Mouse (Mus musculus) retina, postnatal 7 days (tissue): ENCODE data around the gene Anp32b.
A peak's percentile ranks its signal among the peaks of the same experiment; 100 is the strongest.

Source experiments
- DNase-seq: peaks from one replicate; pipeline ENCODE4 v3.0.0-alpha.2; 2012; ENCODE audit warnings: low read depth, low spot score

Anp32b gene

DNA sequence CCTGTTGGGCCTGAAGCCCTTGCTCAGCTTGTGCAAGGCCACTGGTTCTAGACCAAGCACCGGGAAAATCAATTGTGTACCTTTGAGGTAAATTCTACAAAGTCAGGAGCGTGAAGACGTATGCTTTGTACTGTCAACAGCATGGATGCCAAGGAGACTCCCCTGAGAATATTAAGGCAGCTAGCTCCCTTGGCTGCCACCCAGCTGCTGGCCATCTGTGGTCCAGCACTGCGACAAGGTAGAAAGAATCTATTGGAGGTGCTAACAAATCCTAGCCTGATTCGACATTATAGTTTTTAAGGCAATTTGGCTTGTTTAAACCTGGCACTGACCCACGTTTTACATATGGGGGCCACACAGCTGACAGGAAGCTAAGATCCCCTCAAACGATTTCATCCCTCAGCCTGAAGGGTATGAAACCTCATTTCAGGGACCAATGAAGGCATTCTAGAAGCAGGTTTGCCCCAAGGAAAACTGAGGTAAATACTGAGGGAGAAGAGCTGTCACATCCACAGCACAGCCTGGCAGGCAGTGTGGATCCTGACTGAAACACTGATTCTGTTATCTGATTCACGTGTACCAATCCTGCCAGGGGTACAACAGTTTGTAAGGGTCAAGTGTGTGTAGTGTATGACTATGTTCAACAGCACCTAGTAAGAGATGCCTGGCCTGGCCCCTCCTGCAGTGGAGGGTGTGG lies 54.8 kb downstream of the Anp32b start:
- no peak for DNase-seq

GRCm38 (mm10) chr4:46506801-46507610 lies 56.3 kb downstream of the Anp32b start:
- peak; percentile 88 for DNase-seq

DNA sequence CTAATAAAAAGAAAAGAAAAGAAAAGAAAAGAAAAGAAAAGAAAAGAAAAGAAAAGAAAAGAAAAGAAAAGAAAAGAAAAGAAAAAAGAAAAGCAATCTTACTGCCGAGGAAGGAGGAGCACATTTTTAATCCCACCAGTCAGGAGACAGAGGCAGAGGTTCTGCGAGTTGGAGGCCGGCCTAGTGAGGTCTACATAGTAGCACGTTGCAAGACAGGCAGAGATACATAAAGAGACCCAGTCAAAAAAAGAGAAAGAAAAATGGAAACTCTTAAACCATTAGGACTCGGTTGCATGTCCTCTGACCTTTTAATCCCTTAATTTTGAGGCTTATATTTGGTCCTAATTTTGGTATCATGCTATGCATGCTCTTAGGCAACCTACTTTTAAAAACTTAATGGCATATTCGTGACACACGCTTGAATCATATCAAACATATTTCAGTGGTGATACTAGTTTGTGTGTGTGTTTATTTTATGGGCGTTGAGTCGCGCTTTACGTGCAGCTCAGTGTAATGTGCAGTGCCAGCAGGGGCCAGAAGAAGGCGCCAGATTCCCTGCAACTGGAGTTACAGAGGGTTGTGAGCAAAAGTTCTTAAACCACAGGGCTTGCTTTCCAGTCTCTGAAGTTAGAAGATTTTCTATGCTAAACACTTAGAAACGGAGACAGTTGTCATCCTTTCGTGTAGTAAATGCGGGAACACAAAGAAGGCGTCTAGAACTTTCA lies 57.2 kb downstream of the Anp32b start:
- DNase-seq = no peak

- no peak for DNase-seq
Observed at GRCm38 (mm10) chr4:46520491-46520890, 69.8 kb downstream of the Anp32b start.

GRCm38 (mm10) chr4:46521457-46521856 lies 70.8 kb downstream of the Anp32b start:
- DNase-seq = no peak
